Mouse (Mus musculus): Measurements from ENCODE around the gene Arid2.

The Arid2 gene

GRCm38 (mm10) chr15:96345312-96345849 is 58.1 kb downstream of the Arid2 start:
- no peak for DNase-seq

GRCm38 (mm10) chr15:96351432-96351831 is 64.1 kb downstream of the Arid2 start:
- DNase-seq = no peak

GRCm38 (mm10) chr15:96358871-96359270 is 71.6 kb downstream of the Arid2 start:
- DNase-seq = no peak

DNA sequence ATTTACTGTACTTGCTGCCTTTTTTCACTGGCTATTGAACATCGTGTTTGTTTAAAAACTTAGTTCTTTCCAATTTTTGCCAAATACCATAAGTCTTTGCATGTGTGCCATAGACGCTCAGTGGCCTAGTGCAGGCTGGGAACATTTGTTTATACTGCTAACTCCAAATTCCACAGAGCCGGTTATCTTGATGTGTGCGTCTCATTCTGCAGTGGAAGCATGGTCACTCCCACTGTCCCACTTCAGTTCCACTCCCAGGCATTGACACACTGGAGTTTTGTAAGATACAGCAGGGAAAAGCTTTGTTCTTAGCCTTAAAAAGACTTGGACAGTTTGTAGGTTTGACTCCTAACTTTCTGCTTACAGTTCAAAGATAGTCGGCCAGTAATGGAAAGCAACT is 73.3 kb downstream of the Arid2 start:
- DNase-seq = no peak

GRCm38 (mm10) chr15:96365351-96365750 is 78.0 kb downstream of the Arid2 start:
- no peak for DNase-seq

GRCm38 (mm10) chr15:96366176-96366963 is 79.1 kb downstream of the Arid2 start:
- DNase-seq = no peak

DNA sequence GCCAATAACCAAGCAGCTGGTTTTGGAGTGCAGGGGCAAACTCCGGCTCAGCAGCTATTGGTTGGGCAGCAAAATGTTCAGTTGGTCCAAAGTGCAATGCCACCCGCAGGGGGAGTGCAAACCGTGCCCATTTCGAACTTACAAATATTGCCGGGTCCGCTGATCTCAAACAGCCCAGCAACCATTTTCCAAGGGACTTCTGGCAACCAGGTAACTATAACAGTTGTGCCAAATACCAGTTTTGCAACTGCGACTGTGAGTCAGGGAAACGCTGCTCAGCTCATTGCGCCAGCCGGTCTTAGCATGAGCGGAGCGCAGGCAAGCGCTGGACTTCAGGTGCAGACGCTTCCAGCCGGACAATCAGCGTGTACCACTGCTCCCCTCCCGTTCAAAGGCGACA is 84.0 kb downstream of the Arid2 start:
- DNase-seq = no peak

DNA sequence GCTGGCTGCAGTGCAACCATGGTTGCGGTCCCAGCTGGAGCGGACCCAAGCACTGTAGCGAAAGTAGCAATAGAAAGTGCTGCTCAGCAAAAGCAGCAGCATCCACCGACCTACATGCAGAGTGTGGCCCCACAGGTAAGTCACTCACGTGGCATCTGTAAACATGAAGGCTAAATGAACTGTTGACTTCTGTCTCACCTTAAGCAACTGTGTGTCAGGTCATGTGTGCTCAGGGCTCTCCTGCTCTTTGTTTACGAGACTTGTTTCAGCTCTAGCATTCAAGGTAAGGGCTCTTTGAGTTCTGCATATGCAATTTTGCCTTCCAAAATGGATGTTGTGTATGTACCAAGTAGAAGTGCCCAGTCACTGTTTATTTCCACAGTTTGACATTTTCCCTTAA is 85.3 kb downstream of the Arid2 start:
- DNase-seq = no peak

GRCm38 (mm10) chr15:96373161-96373560 is 85.8 kb downstream of the Arid2 start:
- peak in 1 of 2 experiments; percentile 21 for DNase-seq

DNA sequence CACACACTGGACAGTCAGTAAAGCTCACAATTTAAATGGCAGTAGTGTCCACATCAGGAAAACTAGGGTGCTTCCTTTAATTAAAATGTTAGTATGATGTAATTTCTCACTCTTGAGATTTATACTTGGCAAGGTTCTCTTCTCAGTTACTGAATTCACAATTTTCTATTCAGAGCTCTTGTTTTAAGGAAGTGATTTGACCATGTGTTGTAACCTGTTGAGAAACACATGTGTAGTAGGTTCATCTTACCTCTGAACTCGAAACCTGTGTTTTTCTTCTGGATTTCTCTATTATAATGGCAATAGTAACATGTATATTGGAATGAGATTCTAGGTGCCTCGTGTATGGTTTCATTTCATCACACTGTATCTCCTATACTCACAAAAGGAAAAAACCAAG is 88.9 kb downstream of the Arid2 start:
- no peak for DNase-seq

GRCm38 (mm10) chr15:96377263-96377662 is 89.9 kb downstream of the Arid2 start:
- no peak for DNase-seq

DNA sequence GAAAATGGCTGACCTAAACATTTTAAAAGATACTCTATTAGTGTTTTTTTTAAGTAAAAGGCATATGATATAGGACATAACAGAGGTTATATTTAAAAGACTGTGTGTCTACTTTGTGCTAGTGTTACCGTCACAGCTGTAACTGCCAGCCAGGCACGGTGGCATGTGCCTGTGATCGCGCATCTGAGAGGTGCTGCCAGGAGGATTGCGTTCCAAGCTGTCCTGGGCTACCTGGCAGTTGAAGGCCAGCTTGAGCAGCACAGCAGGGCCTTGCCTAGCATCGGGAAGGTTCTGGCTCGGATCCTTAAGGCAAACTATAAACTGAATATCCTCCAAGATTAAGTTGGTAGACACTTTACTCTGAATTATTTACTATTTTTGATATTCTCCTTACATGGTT is 90.4 kb downstream of the Arid2 start:
- DNase-seq = no peak

GRCm38 (mm10) chr15:96382223-96382622 is 94.9 kb downstream of the Arid2 start:
- no peak for DNase-seq

DNA sequence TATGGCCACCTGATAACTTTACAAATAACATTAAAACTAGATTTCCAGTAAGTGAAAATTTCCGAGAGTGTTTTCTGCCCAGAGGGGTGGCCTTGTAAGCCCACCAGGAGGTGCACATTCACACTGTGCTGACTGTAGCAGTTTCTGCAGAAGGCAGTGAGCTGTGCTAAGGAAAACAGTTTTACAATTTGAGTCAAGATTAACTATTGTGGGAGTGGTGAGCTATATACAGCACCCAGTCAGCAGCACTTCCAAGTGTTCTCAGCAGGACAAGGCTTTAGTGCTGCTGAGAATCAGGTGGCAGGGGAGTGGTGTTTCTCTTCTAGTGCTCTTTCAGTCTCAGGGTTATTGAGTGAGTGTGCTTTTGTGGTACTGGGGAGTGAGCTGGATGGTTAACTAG is 101.2 kb downstream of the Arid2 start:
- DNase-seq = no peak

GRCm38 (mm10) chr15:96392878-96393277 is 105.6 kb downstream of the Arid2 start:
- DNase-seq = no peak

DNA sequence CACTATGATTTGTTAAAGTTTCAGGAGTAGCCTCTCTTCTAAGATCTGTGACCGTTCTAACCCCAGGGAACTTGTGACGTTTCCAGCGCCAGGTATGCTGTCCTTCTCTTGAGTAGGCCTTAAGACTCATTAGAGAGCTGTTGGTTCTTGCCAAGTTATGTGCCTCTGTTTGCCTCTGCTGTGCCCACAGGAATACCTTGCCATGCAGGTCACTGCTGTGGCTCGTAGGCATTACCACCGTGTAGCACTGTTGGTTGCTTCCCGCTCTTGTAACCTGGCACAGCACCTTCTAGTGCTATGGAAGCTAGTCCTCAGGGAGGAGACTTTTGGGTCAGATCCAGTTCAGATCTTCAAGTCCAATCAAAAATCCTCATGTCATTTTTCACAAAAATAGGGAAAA is 107.8 kb downstream of the Arid2 start:
- DNase-seq = no peak

- DNase-seq = no peak
Measured at GRCm38 (mm10) chr15:96396641-96397344, 109.5 kb downstream of the Arid2 start.

DNA sequence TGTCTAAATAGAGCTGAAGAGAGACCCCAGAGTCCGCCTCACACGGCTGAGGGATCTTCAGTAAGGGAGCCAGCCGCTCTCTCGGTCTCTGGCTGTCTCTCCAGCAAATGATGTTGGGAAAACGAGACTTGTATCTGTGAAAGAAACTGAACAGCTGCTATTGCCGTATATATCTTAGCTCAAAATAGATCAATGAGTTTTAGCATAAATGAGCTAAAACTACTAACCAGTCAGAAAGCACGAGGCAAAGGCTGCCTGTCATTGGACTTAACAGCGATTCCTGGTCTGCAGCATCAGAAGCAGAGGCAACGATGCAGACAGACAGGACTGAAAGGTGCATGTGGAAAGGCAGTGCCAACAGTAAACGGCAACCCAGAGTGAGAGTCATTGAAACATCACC is 111.0 kb downstream of the Arid2 start:
- no peak for DNase-seq

DNA sequence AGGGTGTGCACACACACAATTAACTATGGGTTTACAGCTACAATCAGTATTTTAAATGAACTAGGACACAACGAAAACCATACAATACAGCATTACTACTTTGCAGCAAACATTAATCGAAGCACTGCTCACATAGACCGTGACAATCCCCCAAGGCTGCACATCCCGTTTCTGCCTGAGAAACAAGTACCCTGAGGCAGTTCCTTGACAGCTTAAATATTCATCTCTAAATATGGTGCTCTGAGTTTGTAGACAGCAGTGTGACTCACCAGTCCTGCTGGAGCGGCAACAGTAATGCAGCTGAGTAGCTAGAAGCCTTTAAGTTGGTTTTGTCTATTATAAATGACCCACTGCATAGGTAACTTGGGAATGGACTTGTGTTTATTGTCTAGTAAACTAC is 118.2 kb downstream of the Arid2 start:
- DNase-seq = no peak

- DNase-seq = no peak
Measured at GRCm38 (mm10) chr15:96406253-96406652, 118.9 kb downstream of the Arid2 start.

GRCm38 (mm10) chr15:96407151-96407550 is 119.8 kb downstream of the Arid2 start:
- DNase-seq = no peak

DNA sequence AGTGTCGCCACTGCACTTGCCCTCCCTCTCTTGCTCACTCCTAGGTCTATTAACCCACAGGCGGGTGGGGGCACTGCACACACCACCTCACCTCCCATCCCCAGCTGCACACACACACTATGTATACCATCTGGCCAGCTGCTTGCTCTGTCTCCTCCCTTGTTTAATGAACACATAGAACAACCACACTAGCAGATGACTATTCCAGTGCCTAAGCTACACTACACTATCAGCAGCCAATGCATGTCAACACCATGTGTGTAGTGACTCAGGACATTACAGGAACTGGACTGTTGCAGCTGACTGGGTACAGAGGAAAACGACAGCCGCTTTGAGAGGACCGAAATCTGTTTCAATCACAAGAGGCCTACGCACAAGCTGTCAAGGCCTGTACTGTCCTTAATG is 121.4 kb downstream of the Arid2 start:
- peak in 1 of 2 experiments; percentile 17 for DNase-seq

GRCm38 (mm10) chr15:96418161-96418560 is 130.8 kb downstream of the Arid2 start:
- no peak for DNase-seq

- no peak for DNase-seq
Measured at GRCm38 (mm10) chr15:96419920-96420319, 132.6 kb downstream of the Arid2 start.
